Mouse (Mus musculus) forelimb bud, embryonic 11.5 days (tissue): Measurements from ENCODE around the gene Lima1.
"Not testable (repeated sequence)": the region's sequence is repeated elsewhere in the genome, so short reads cannot be mapped to it uniquely, and the experiment has no call there.

Source experiments
- DNase-seq: peaks from one replicate; pipeline ENCODE4 v3.0.0-alpha.2; 2012; ENCODE audit warnings: low read depth, low spot score

Lima1 gene

GRCm38 (mm10) chr15:99805673-99806072 is 69.6 kb downstream of the Lima1 start:
- DNase-seq, result no peak

DNA sequence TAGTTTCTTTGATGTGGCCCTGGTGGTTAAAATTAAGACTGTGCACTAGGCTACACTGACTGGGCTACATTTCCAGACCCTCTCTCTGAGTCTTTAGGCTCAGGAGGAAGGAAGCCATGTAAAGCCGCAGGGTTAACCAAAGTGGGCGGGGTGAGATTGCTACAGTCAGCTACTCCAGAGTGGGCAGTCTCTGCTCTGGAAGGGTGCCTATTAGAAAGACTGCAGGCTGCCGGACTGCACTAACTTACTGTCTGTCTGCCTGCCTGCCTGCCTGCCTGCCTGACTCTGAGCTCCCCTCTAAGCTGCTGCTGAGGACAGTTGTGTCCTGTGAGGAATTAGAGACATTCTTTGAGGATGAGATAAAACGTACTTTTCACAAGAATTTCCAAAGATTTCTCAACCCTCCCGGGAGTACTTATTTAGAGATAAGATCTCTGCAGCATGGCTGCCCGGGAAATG is 72.0 kb downstream of the Lima1 start:
- DNase-seq, result peak; percentile 53

GRCm38 (mm10) chr15:99801885-99802572 is 73.2 kb downstream of the Lima1 start:
- DNase-seq, result peak; percentile 49

DNA sequence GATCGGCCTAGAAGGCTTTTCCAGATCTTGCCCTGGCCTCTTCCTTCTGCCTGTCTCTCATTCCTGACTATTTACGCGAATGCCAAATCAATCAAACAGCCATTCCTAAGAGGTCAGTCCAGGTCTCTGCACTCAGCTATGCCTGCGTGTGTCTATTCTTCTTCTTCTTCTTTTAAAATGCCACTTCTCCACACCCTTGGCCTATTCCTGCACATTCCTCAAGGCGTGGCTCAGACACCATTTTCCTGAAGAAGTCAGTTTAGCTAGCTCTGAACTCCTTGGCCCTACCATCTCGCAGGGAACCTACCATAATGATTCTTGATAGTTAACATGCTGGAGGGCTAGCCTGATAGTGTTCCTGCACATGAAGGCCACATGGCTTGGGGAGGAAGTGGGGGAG is 75.5 kb downstream of the Lima1 start:
- DNase-seq, result no peak

- no peak for DNase-seq
Measured at GRCm38 (mm10) chr15:99797898-99798297, 77.4 kb downstream of the Lima1 start.

GRCm38 (mm10) chr15:99796735-99797134 is 78.5 kb downstream of the Lima1 start:
- DNase-seq, result no peak

GRCm38 (mm10) chr15:99796066-99796465 is 79.2 kb downstream of the Lima1 start:
- DNase-seq, result no peak

GRCm38 (mm10) chr15:99792221-99792815 is 82.9 kb downstream of the Lima1 start:
- no peak for DNase-seq

- no peak for DNase-seq
Measured at GRCm38 (mm10) chr15:99791003-99791402, 84.3 kb downstream of the Lima1 start.

GRCm38 (mm10) chr15:99790464-99790863 is 84.8 kb downstream of the Lima1 start:
- no peak for DNase-seq

DNA sequence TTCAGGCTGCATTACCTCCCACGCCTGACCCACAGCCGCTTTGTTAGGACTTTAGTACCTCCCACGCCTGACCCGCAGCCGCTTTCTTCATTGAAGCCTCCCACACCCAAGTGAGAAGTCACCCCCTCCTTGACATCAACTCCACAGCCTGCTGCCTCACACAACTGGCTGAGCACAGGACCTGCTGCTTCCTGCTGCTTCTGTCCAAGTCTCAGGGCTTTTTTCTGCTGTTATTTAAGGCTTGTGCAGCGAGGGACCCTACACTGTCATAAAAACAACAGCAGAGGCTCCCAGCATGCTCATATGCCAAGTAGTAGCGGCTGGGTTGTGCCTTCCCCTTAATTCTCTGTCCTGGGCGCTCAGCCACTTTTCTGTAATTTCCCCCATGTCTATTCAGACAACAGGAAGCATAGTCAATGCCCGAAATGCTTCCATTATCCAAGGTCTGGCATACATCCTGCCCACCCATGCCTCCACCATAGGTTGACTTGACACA is 87.6 kb downstream of the Lima1 start:
- no peak for DNase-seq

GRCm38 (mm10) chr15:99778677-99779335 is 96.5 kb downstream of the Lima1 start:
- DNase-seq, result no peak

- peak; percentile 59 for DNase-seq
Measured at GRCm38 (mm10) chr15:99778148-99778547, 97.1 kb downstream of the Lima1 start.

DNA sequence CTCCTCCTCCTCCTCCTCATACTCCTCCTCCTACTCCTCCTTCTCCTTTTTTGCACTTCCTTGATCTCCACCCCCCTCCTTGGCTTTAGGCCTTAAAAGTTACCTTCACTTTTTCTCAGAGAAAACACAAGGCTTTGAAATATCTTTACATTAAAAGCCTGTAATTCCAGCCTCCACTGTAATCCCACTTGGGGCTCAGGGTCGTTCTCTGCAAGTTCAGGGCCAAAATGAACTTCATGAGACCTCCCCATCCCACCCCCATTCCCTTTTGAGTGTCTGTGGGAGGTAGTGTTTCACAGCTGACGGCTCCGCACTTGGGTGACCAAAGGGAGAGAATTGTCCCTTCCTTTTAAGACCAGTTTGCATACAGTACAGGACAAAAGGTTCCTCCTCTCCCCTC is 102.3 kb downstream of the Lima1 start:
- DNase-seq, result no peak

- not testable (repeated sequence) for DNase-seq
Measured at GRCm38 (mm10) chr15:99772881-99772924, 102.6 kb downstream of the Lima1 start, which contains the start of gene Cers5. Gene Cers5 (minus strand): TSS chr15:99772885.

DNA sequence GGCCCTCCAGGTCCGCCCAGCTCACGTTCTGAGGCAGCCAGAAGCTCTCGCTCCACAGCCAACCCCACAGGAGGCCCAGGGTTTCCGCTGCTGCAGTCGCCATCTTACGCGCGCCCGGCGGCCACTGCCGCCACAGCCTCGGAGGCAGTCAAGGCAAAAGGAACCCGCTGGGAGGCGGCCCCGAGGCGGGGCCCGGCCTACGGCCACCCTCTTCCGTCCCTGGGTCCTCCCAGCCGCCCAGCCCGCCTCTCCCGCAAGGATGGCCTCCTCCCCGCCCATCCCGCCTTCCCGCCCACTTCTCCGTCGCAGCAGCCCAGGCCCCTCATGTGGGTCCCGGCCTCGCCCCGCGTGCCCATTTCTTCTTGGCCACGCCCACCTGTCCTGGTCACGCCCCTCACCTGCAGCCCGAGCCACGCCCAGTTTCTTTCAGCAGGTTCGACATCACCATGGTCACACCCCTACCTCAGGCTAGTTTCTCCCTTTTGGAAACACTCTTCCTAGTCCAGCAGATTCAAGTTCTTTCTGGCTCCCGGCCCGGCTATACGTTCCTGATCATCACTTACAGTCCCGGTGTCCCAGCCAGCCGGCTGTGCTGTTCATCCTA is 102.9 kb downstream of the Lima1 start:
- DNase-seq, result peak; percentile 88

DNA sequence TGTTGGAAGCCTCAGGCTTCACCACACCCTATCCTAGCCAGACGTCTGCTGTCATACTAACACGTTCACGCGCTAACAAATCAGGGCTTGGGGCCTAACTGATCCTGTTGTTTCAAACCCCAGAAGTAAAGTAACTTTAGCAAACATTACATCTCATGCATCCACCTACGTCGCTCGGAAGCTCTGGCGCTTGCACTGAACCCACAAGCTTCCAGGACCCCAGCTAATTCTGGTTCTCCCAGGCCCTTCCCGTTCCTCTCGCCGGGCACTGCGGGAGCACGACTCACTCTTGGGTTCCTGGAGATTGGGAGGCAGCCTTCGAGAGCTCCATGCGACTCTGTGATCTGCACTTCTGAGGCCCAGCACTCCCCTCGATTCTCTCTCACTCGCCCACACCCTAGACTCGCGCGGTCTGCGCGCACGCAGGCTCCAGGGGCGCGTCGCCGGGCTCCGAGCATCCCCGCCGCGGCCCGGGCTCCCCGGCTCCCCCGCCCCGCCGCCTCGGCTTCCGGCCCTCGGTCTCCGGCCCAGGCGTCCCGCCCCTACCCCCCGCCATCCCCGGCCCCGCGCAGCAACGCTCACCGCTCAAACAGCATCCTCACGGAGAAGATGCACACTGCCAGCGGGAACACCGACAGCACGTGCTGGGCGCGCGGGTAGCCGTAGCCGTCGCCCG is 103.5 kb downstream of the Lima1 start:
- peak; percentile 20 for DNase-seq

- DNase-seq, result no peak
Measured at GRCm38 (mm10) chr15:99771004-99771500, 104.2 kb downstream of the Lima1 start.

DNA sequence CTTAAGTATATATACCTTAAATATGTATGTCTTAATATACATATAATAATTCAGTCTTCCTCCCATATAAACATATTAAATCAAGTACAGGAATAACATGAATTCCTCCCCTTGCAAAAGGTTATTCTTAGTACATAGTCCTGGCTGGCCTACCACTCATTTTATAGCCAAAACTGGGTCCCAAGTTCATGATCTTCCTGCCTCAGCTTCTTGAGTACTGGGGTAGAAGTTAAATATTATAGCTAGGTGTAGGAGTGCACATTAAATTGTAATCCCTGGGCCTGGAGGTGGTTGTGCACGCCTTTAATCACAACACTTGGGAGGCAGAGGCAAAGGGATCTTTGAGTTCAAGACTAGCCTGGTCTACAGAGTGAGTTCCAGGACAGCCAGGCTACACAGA is 106.5 kb downstream of the Lima1 start:
- no peak for DNase-seq

DNA sequence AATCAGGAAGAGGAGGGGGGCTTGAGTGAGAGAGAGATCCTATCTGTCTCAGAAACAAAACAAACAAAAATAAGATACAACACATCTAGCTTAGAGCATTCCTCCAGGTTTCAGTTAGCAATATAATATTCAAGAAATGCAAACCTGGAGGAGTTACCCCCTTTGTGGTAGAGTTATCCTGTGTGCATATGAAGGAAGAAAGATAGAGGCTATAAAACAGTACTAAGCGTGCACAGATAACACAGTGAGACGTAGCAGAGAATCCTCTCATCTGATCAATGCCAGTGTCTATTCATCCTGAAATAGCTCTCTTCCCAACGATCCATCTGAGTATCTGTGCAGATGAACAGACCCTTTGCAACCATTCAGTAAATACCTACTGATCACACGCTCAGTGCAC is 107.8 kb downstream of the Lima1 start:
- no peak for DNase-seq

DNA sequence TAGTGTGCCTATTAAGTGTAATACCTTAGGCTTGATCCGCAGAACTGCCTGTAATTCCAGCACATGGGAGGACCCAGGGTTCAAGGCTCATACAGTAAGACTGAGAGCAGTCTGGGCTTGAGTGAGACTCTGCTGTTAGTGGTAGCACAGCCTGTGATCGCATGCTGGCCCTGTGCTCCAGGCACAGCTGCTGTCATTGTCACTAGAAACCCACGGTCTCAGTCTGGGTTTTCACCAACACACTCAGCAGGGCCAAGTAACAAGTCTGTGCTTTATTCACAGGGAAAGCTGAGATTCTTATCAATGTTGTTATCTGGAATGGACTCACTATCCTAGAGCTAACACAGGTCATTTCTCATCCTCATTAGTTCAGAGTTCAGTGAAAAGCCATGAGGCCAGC is 121.1 kb downstream of the Lima1 start:
- no peak for DNase-seq

- DNase-seq, result no peak
Measured at GRCm38 (mm10) chr15:99740229-99740628, 135.0 kb downstream of the Lima1 start.
